Mouse (Mus musculus): ENCODE results near the gene St8sia1. TPM values are rescaled to one million over a fixed set of nuclear protein-coding genes. Genes with fewer than 3 reads are reported as not detected.

St8sia1 gene
- 4.4 TPM for polyA plus RNA-seq (2014; fragmentation: Illumina TruSeq; extraction: RNeasy Lipid Tissue Mini Kit (QIAGEN cat#74804); ENCODE audit: low read depth, low replicate concordance)

GRCm38 (mm10) chr6:142964076-142964530 is at the start of gene St8sia1:
Gene St8sia1, minus strand, starts transcription at chr6:142964452.

GRCm38 (mm10) chr6:142804402-142804801 is 159.8 kb downstream of the St8sia1 start, which contains the start of gene Sult6b2:
Gene Sult6b2, minus strand, starts transcription at chr6:142804502.

Other genes with a start within 250 kb of the St8sia1 start
- gene Cmas, start 207.8 kb downstream of the St8sia1 start, polyA plus RNA-seq (2014; fragmentation: Illumina TruSeq; extraction: RNeasy Lipid Tissue Mini Kit (QIAGEN cat#74804); ENCODE audit: low read depth, low replicate concordance): 51.1 TPM
- 0.13 TPM for gene Sult6b2, start 159.9 kb downstream of the St8sia1 start, polyA plus RNA-seq (2014; fragmentation: Illumina TruSeq; extraction: RNeasy Lipid Tissue Mini Kit (QIAGEN cat#74804); ENCODE audit: low read depth, low replicate concordance)
- 20.9 TPM for gene C2cd5, start 135.7 kb upstream of the St8sia1 start, polyA plus RNA-seq (2014; fragmentation: Illumina TruSeq; extraction: RNeasy Lipid Tissue Mini Kit (QIAGEN cat#74804); ENCODE audit: low read depth, low replicate concordance)
- gene Etnk1, start 202.8 kb upstream of the St8sia1 start, polyA plus RNA-seq (2014; fragmentation: Illumina TruSeq; extraction: RNeasy Lipid Tissue Mini Kit (QIAGEN cat#74804); ENCODE audit: low read depth, low replicate concordance): 127 TPM

Measured in testis, adult 10 weeks (tissue).